33 mouse cellular contexts compared by ENCODE assay signal in the genomic region with DNA sequence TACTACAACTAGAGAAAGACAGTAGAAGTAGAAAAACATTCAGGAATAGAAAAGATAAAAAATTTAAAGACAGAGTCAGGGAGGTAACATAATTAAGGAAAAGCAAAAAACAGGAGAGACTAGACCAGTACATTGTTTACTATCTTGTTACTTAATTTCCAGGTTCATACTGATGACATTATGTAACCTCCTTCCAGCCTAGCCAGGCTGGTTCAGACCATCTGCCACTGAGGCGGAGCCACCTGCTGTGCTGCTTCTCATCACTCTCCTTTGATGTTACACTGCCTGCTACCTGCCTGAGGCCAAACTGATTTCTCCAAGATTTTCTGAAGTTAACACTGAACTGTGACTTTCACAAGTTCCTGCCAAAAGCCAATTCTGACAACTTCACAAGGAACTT.
DNase-seq lines count a peak whose midpoint lies in the region; ATAC-seq and TF ChIP-seq lines count a peak whose summit lies in the region.
"Had no signal": no experiment of that assay in that cellular context is flagged by ENCODE, and none has a peak within 500 bp of the region (broad histone marks: within the 10 kb centered on the region; RNA-seq: fewer than 3 reads in every experiment).

No protein-coding gene starts in this region.

- no peaks in the 10 kb centered on the region for H3K36me3 ChIP-seq in kidney, embryonic 14.5 days (ENCODE audit: control insufficient read depth, insufficient read depth, low read length)
- H3K36me3 ChIP-seq: embryonic facial prominence, embryonic 12.5 days; forebrain, embryonic 10.5 days; forebrain, embryonic 15.5 days; G1E; heart, embryonic 10.5 days; heart, embryonic 15.5 days; hindbrain, embryonic 12.5 days; intestine, embryonic 15.5 days; limb, embryonic 12.5 days; lung, embryonic 15.5 days; midbrain, embryonic 12.5 days; neural tube, embryonic 13.5 days had no signal

- no peak for TF ChIP-seq POLR2A in cerebellum, adult 2 months (IDR thresholded peaks at IDR 0.05; ENCODE audit: borderline replicate concordance, insufficient read depth, low read length)

- no peaks in the 10 kb centered on the region; the same call in 1 of the 2 replicates for H3K4me1 ChIP-seq in cerebellum, adult 2 months (ENCODE audit: control insufficient read depth, insufficient read depth, low read length)
- H3K4me1 ChIP-seq in kidney, embryonic 14.5 days (ENCODE audit: control insufficient read depth, insufficient read depth, low read length) = no peaks in the 10 kb centered on the region
- H3K4me1 ChIP-seq: embryonic facial prominence, embryonic 12.5 days; forebrain, embryonic 10.5 days; forebrain, embryonic 15.5 days; heart, embryonic 10.5 days; heart, embryonic 15.5 days; hindbrain, embryonic 12.5 days; intestine, embryonic 15.5 days; limb, embryonic 12.5 days; lung, embryonic 15.5 days; megakaryocyte, embryonic 14.5 days; midbrain, embryonic 12.5 days; neural tube, embryonic 13.5 days had no signal

- 10% methylated on average over 1 of the region's 1 CpGs for WGBS in cerebellum, adult 2 months
- 56% methylated on average over 1 of the region's 1 CpGs for WGBS in kidney, embryonic 14.5 days

- DNase-seq in ES-CJ7 (ENCODE audit: low read depth, low spot score) (peak; percentile 28), ZHBTc4 (ENCODE audit: low read depth, low spot score) (peak; percentile 63)
- peak; percentile 76 to 82 for DNase-seq in cerebellum, adult 2 months
- peak; percentile 66 to 72 for DNase-seq in cerebellum, postnatal 14 days
- DNase-seq in adrenal gland, postnatal 25 days = no peak
- no peak for DNase-seq in gastrocnemius, adult 2 months
- DNase-seq: adrenal gland, postnatal 36 days; B cell, adult 2 months; embryo, embryonic 11 days; gastrocnemius, postnatal 14 days; heart, postnatal 36 days; kidney, adult 2 months; kidney, postnatal 4 days; layer of hippocampus, adult 9-11 months; thymus, adult 2 months; thymus, postnatal 36 days had no signal

- H3K4me3 ChIP-seq in cerebellum, adult 2 months (replicated peaks; ENCODE audit: insufficient read depth, low read depth, low read length) = no peak overlapping the region
- no peak overlapping the region for H3K4me3 ChIP-seq in kidney, embryonic 14.5 days (ENCODE audit: low read length)
- no peak overlapping the region for H3K4me3 ChIP-seq in gastrocnemius, adult 2 months
- H3K4me3 ChIP-seq: embryonic facial prominence, embryonic 12.5 days; forebrain, embryonic 10.5 days; forebrain, embryonic 15.5 days; heart, embryonic 10.5 days; heart, embryonic 15.5 days; hindbrain, embryonic 12.5 days; intestine, embryonic 15.5 days; limb, embryonic 12.5 days; lung, embryonic 15.5 days; megakaryocyte, embryonic 14.5 days; midbrain, embryonic 12.5 days; neural tube, embryonic 13.5 days had no signal

- no peak overlapping the region for H3K9ac ChIP-seq in kidney, embryonic 14.5 days (ENCODE audit: low read depth, low read length)
- H3K9ac ChIP-seq: embryonic facial prominence, embryonic 12.5 days; forebrain, embryonic 15.5 days; heart, embryonic 15.5 days; hindbrain, embryonic 12.5 days; intestine, embryonic 15.5 days; limb, embryonic 12.5 days; lung, embryonic 15.5 days; midbrain, embryonic 12.5 days; neural tube, embryonic 13.5 days had no signal

- H3K9me3 ChIP-seq in kidney, embryonic 14.5 days (ENCODE audit: control insufficient read depth, low read length) = no peaks in the 10 kb centered on the region
- H3K9me3 ChIP-seq: embryonic facial prominence, embryonic 12.5 days; forebrain, embryonic 10.5 days; forebrain, embryonic 15.5 days; G1E; heart, embryonic 10.5 days; heart, embryonic 15.5 days; hindbrain, embryonic 12.5 days; intestine, embryonic 15.5 days; limb, embryonic 12.5 days; lung, embryonic 15.5 days; midbrain, embryonic 12.5 days; neural tube, embryonic 13.5 days had no signal

- TF ChIP-seq CTCF in cerebellum, adult 2 months (IDR thresholded peaks at IDR 0.05; ENCODE audit: borderline replicate concordance, insufficient read depth, low read depth, low read length) = no peak
- no peak for TF ChIP-seq CTCF in gastrocnemius, adult 2 months (IDR thresholded peaks at IDR 0.05)

- no peak overlapping the region for H3K27ac ChIP-seq in cerebellum, adult 2 months (ENCODE audit: insufficient read depth, low read length)
- no peak overlapping the region for H3K27ac ChIP-seq in kidney, embryonic 14.5 days (ENCODE audit: low read depth, low read length)
- H3K27ac ChIP-seq in gastrocnemius, adult 2 months = no peak overlapping the region
- H3K27ac ChIP-seq: embryonic facial prominence, embryonic 12.5 days; forebrain, embryonic 10.5 days; forebrain, embryonic 15.5 days; heart, embryonic 10.5 days; heart, embryonic 15.5 days; hindbrain, embryonic 12.5 days; hindbrain, postnatal 0 days; intestine, embryonic 15.5 days; kidney, postnatal 0 days; limb, embryonic 12.5 days; lung, embryonic 15.5 days; midbrain, embryonic 12.5 days; neural tube, embryonic 13.5 days had no signal

- ATAC-seq in kidney, embryonic 14.5 days (ENCODE audit: low FRiP score, low TSS enrichment) = no peak
- ATAC-seq: forebrain, embryonic 15.5 days; hindbrain, postnatal 0 days; intestine, embryonic 15.5 days had no signal

- H3K27me3 ChIP-seq in cerebellum, adult 2 months (ENCODE audit: control insufficient read depth, insufficient read depth, low read length) = no peaks in the 10 kb centered on the region
- no peaks in the 10 kb centered on the region for H3K27me3 ChIP-seq in kidney, embryonic 14.5 days (ENCODE audit: control insufficient read depth, insufficient read depth, low read length)
- H3K27me3 ChIP-seq: embryonic facial prominence, embryonic 12.5 days; forebrain, embryonic 15.5 days; heart, embryonic 15.5 days; hindbrain, embryonic 12.5 days; intestine, embryonic 15.5 days; limb, embryonic 12.5 days; lung, embryonic 15.5 days; megakaryocyte, embryonic 14.5 days; midbrain, embryonic 12.5 days; neural tube, embryonic 13.5 days had no signal

- intact Hi-C loops in gastrocnemius, adult 2 months (cut with DNase I) = no loop called here

- no peak overlapping the region for H3K4me2 ChIP-seq in kidney, embryonic 14.5 days (replicated peaks; ENCODE audit: low read depth, low read length)
- H3K4me2 ChIP-seq: embryonic facial prominence, embryonic 12.5 days; forebrain, embryonic 15.5 days; heart, embryonic 15.5 days; hindbrain, embryonic 12.5 days; intestine, embryonic 15.5 days; limb, embryonic 12.5 days; liver, embryonic 11.5 days; lung, embryonic 15.5 days; midbrain, embryonic 12.5 days; neural tube, embryonic 13.5 days had no signal

Comparison
In these comparisons a context has a peak if more than half of its experiments do, and no peak if none do; other contexts are left out.
1. DNase-seq: peak in ES-CJ7 (single experiment), ZHBTc4 (single experiment), cerebellum, adult 2 months (2 of 2) and cerebellum, postnatal 14 days (2 of 2); none in adrenal gland, postnatal 25 days (single experiment) and gastrocnemius, adult 2 months (single experiment).